Mouse (Mus musculus) cerebellum, adult 9-10 months (tissue): ENCODE results near the gene Usp1.

Source experiments
- DNase-seq: peaks from one replicate; pipeline ENCODE4 v3.0.0; 2022

Usp1 gene

DNA sequence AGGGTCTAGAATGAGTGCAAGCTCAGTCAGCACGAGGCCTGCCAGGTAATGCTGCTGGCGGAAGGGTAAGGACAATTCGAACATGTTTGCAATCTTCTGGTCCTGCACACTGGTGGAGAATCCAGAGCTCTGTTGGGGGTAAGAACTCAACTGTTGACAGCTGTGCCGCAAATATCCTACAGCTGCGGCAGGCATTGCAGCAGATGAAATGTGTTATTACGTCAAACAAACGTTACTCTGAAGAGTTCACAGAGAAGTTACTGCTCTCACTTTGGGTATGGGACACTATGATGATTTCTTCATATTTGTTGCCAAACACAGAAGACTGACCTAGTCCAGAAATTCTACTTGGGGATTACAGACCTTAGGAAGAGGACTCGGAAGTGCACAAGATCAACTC is 61.1 kb downstream of the Usp1 start:
- no peak for DNase-seq
